Mouse (Mus musculus) heart, adult 2 months (tissue): ENCODE measurements around the gene Rasgrf1. TPM values are rescaled to one million over a fixed set of nuclear protein-coding genes. Genes with fewer than 3 reads are reported as not detected.

Experiments used
- DNase-seq, 2 experiments: peaks; one replicate each; pipeline ENCODE4 v3.0.0; 2021
- H3K27ac ChIP-seq: fragments of 200-600 bp; 2 replicates; pipeline ENCODE4 v1.8.1; 2022
- H3K27me3 ChIP-seq: fragments of 200-500 bp; 2 replicates; pipeline ENCODE4 v1.6.1; 2012; ENCODE audit warnings: mild to moderate bottlenecking, low read length, inconsistent platforms, mixed read lengths; ENCODE audit not compliant: control insufficient read depth, insufficient read depth
- H3K36me3 ChIP-seq: fragments of 200-500 bp; 2 replicates; pipeline ENCODE4 v1.6.1; 2012; ENCODE audit warnings: low read length, inconsistent platforms; ENCODE audit not compliant: control insufficient read depth, insufficient read depth
- H3K4me1 ChIP-seq: fragments of 200-500 bp; 2 replicates; pipeline ENCODE4 v1.6.1; 2011; ENCODE audit warnings: low read length; ENCODE audit not compliant: control insufficient read depth, insufficient read depth
- H3K4me3 ChIP-seq: fragments of 200-600 bp; 2 replicates; pipeline ENCODE4 v1.8.1; 2022
- H3K79me2 ChIP-seq: fragments of 200-500 bp; replicated peaks from 2 replicates; pipeline ENCODE4 v1.6.1; 2012; ENCODE audit warnings: mild to moderate bottlenecking, inconsistent platforms, low read length, moderate library complexity, mixed read lengths; ENCODE audit not compliant: control insufficient read depth, insufficient read depth
- H3K9ac ChIP-seq: fragments of 200-500 bp; 2 replicates; pipeline ENCODE4 v1.6.1; 2012; ENCODE audit warnings: low read depth, mild to moderate bottlenecking, control low read depth, inconsistent platforms, low read length, mixed read lengths
- CTCF ChIP-seq: fragments of 200-600 bp; IDR thresholded peaks from 2 replicates; pipeline ENCODE4 v1.8.1; 2022; ENCODE audit warnings: antibody characterized with exemption, mild to moderate bottlenecking, moderate library complexity
- EP300 ChIP-seq: fragments of 200-500 bp; IDR thresholded peaks from 2 replicates; pipeline ENCODE4 v1.6.1; 2011; ENCODE audit warnings: low read depth, low read length, control low read depth; ENCODE audit not compliant: insufficient read depth
- POLR2A ChIP-seq: fragments of 200-500 bp; IDR thresholded peaks from 2 replicates; pipeline ENCODE4 v1.6.1; 2011; ENCODE audit warnings: mild to moderate bottlenecking, low read depth, low read length, control low read depth; ENCODE audit not compliant: insufficient read depth
- WGBS: fragments of 180-500 bp; shearing (Covaris S2); methylation state at CpG from one replicate; pipeline ENCODE4 v1.1.7; 2018; 5-methylcytosine and 5-hydroxymethylcytosine counted together
- intact Hi-C: fragments of 180-260 bp; cut with DNase I; formaldehyde crosslinking; loops from one replicate; pipeline ENCODE4 v1.15.1; 2025
- polyA plus RNA-seq: library from polyadenylated mRNA; depleted of rRNA; stranded (reverse); fragments of >200 nt; gene quantifications from 2 replicates; pipeline ENCODE4 v1.2.3, GENCODE M21; 2012
- total RNA-seq, 2 experiments: library from RNA; stranded (reverse); gene quantifications; 2 replicates each; pipeline ENCODE4 v1.2.3; 2021

Rasgrf1 gene
- total and polyA plus RNA-seq, 3 experiments = not detected

DNA sequence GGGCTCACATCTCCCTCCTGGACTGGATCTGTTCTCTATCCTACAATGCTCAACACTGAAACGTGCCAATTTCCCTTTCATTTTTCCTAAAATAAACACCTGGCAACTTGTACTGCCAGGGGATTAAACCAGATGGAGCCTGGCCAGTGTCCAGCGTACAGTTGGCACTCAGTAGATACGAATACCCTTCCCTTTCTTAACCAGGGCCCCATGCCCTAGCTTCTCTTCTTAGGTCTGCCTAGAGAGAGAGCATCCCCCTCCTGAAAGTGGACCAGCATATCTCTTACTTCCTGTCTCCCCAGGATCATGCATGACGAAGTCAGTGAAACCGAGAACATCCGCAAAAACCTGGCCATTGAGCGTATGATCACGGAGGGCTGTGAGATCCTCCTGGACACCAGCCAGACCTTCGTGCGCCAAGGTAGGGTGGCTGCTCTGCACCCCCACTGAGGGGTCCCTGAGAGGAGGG is 64.8 kb downstream of the Rasgrf1 start:
- Histone ChIP-seq H3K4me3 (no peak overlapping the region), H3K79me2 (no peaks in the 10 kb centered on the region), H3K27ac (no peak overlapping the region), H3K36me3 (no peaks in the 10 kb centered on the region), H3K4me1 (no peaks in the 10 kb centered on the region; the same call in 1 of the 2 replicates), H3K27me3 (no peaks in the 10 kb centered on the region), H3K9ac (no peak overlapping the region)
- 52% methylated on average over 10 of the region's 10 CpGs for WGBS
- intact Hi-C loops = loop anchor here (10.0 kb wide), 1 partner anchor 270 kb away; the partner anchor contains the start of gene Tmed3
- TF ChIP-seq EP300 = no peak
- no peak for TF ChIP-seq POLR2A
- no peak for TF ChIP-seq CTCF
- DNase-seq = peak in 1 of 2 experiments; percentile 16

DNA sequence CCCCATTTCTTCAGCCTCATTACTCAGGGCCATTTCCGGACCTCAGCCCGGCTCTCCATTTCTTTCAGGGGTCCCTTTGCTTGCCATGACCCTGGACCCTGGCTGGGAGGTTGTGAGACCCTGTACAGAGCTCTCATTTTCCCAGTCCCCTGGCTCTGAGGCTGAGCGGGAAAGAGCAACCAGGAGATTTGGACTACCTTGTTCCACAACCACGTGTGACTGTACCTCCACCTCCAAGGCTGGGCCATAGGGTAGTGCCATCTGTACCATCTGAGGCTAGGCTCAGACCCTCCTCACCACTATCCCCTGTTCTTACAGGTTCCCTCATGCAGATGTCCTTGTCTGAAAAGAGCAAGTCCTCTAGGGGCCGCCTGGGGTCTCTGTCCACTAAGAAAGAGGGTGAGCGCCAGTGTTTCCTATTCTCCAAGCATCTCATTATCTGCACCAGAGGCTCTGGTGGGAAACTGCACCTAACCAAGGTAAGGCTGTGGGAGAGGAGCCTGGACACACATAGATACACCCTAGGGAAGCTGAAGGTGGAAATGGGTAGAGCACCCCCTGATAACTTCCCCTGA is 66.7 kb downstream of the Rasgrf1 start:
- intact Hi-C loops = loop anchor here (10.0 kb wide), 1 partner anchor 272 kb away; the partner anchor contains the start of gene Tmed3
- H3K27me3 ChIP-seq = no peaks in the 10 kb centered on the region

GRCm38 (mm10) chr9:89979248-89979647 is 69.5 kb downstream of the Rasgrf1 start:
- no peaks in the 10 kb centered on the region for H3K4me1 ChIP-seq
- H3K27me3 ChIP-seq = no peaks in the 10 kb centered on the region
- no peaks in the 10 kb centered on the region for H3K36me3 ChIP-seq
- no peak overlapping the region for H3K9ac ChIP-seq
- H3K79me2 ChIP-seq = no peaks in the 10 kb centered on the region
- intact Hi-C loops = loop anchor here (10.0 kb wide), 1 partner anchor 274 kb away; the partner anchor contains the start of gene Tmed3
- no peak overlapping the region for H3K4me3 ChIP-seq
- 22% methylated on average over 3 of the region's 3 CpGs for WGBS
- no peak overlapping the region for H3K27ac ChIP-seq
- TF ChIP-seq EP300 (no peak), CTCF (no peak), POLR2A (no peak)
- DNase-seq = peak in 1 of 2 experiments; percentile 10

More for the DNA sequence above, 66.7 kb downstream of the Rasgrf1 start:
- Histone ChIP-seq H3K36me3 (no peaks in the 10 kb centered on the region), H3K4me3 (no peak overlapping the region), H3K9ac (no peak overlapping the region), H3K4me1 (no peaks in the 10 kb centered on the region; the same call in 1 of the 2 replicates), H3K27ac (no peak overlapping the region), H3K79me2 (no peaks in the 10 kb centered on the region)
- DNase-seq = no peak
- no peak for TF ChIP-seq POLR2A
- no peak for TF ChIP-seq CTCF
- no peak for TF ChIP-seq EP300
- WGBS = 74% methylated on average over 6 of the region's 6 CpGs

DNA sequence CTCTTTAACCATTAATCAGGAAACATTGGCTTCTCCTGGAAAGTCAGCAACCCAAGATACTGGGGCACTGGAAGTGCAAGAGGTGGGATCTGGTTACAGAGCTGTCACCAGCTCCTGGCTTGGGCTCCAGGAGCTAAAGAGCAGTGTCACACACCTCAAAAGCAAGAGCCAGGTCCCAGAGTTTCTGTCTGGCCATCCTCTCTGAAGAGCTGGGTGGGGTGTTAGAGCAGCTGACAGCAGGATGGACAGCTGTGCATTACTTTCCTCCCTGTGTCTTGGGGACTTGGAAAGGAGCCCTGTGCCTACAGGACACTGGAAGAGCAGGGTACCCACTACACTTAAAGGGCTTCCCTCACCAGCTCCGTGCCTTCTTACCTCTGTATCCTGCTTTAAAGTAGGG is 72.5 kb downstream of the Rasgrf1 start:
- Histone ChIP-seq H3K27ac (no peak overlapping the region), H3K79me2 (no peaks in the 10 kb centered on the region), H3K27me3 (no peaks in the 10 kb centered on the region), H3K36me3 (no peaks in the 10 kb centered on the region), H3K9ac (no peak overlapping the region), H3K4me3 (no peak overlapping the region), H3K4me1 (no peaks in the 10 kb centered on the region)
- 52% methylated on average over 1 of the region's 1 CpGs for WGBS
- peak in 1 of 2 experiments; percentile 15 for DNase-seq
- intact Hi-C loops = no loop called here
- TF ChIP-seq POLR2A = no peak
- no peak for TF ChIP-seq EP300
- TF ChIP-seq CTCF = no peak

DNA sequence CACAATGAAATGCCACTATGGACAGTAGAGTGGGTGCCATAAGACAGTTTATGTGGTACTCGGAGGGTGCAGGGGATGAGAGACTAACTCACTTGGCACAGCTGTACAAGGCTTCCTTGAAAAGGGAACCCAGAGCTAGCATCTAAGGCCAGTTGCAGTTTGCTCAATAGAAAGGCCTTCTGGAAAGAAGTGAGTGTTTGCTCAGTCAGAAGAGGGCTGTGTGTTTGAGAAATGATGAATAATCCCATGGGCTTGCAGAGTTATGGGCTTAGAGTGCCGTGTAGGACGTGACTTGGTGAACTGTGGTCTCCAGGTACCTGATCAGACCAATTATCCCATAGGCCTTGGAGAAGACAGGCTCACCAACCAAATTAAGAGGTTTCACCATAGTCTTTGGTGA is 78.3 kb downstream of the Rasgrf1 start:
- WGBS = 79% methylated on average over 3 of the region's 3 CpGs
- H3K79me2 ChIP-seq = no peaks in the 10 kb centered on the region
- H3K27ac ChIP-seq = no peak overlapping the region
- H3K27me3 ChIP-seq = no peaks in the 10 kb centered on the region
- intact Hi-C loops = no loop called here
- no peaks in the 10 kb centered on the region for H3K36me3 ChIP-seq
- no peaks in the 10 kb centered on the region; the same call in 1 of the 2 replicates for H3K4me1 ChIP-seq
- no peak for TF ChIP-seq POLR2A
- no peak for TF ChIP-seq EP300
- no peak for TF ChIP-seq CTCF
- H3K9ac ChIP-seq = no peak overlapping the region
- H3K4me3 ChIP-seq = no peak overlapping the region
- no peak for DNase-seq

GRCm38 (mm10) chr9:89988811-89989528 is 79.3 kb downstream of the Rasgrf1 start:
- no peak overlapping the region for H3K9ac ChIP-seq
- H3K4me3 ChIP-seq = no peak overlapping the region
- 71% methylated on average over 10 of the region's 10 CpGs for WGBS
- no peaks in the 10 kb centered on the region for H3K79me2 ChIP-seq
- H3K4me1 ChIP-seq = no peaks in the 10 kb centered on the region; the same call in 1 of the 2 replicates
- intact Hi-C loops = no loop called here
- H3K27ac ChIP-seq = no peak overlapping the region
- H3K27me3 ChIP-seq = no peaks in the 10 kb centered on the region
- DNase-seq = no peak
- TF ChIP-seq EP300 (no peak), CTCF (no peak), POLR2A (no peak)
- no peaks in the 10 kb centered on the region for H3K36me3 ChIP-seq
